Comparison of ENCODE assay signal across 8 mouse cellular contexts in genomic region chr5:53326023-53326422, GRCm38 (mm10). TPM values are rescaled to one million over a fixed set of nuclear protein-coding genes. Genes with fewer than 3 reads are reported as not detected.
DNase-seq lines count a peak whose midpoint lies in the region; ATAC-seq and TF ChIP-seq lines count a peak whose summit lies in the region.

No protein-coding gene starts in this region.

- peak; percentile 59 to 60 for DNase-seq in B cell, adult 2 months
- DNase-seq in adrenal gland, postnatal 14 days, result peak; percentile 87
- peak; percentile 85 for DNase-seq in embryonic facial prominence, embryonic 11.5 days (ENCODE audit: low spot score)
- peak; percentile 67 for DNase-seq in splenic B cell, adult 2 months (ENCODE audit: low read depth, low spot score)

- no peak overlapping the region for H3K4me3 ChIP-seq in embryonic facial prominence, embryonic 11.5 days (ENCODE audit: low read depth, low read length)
- H3K4me3 ChIP-seq in kidney, embryonic 14.5 days (ENCODE audit: low read length), result no peak overlapping the region
- no peak overlapping the region for H3K4me3 ChIP-seq in limb, embryonic 13.5 days
- H3K4me3 ChIP-seq in myocyte, result no peak overlapping the region

- no peaks in the 10 kb centered on the region for H3K4me1 ChIP-seq in embryonic facial prominence, embryonic 11.5 days (ENCODE audit: control insufficient read depth, insufficient read depth, low read length)
- peaks cover 4% of the 10 kb centered on the region for H3K4me1 ChIP-seq in kidney, embryonic 14.5 days (ENCODE audit: control insufficient read depth, insufficient read depth, low read length)
- H3K4me1 ChIP-seq in limb, embryonic 13.5 days, result peaks cover 24% of the 10 kb centered on the region

- no peaks in the 10 kb centered on the region for H3K27me3 ChIP-seq in embryonic facial prominence, embryonic 11.5 days (ENCODE audit: control insufficient read depth, insufficient read depth, low read length)
- H3K27me3 ChIP-seq in kidney, embryonic 14.5 days (ENCODE audit: control insufficient read depth, insufficient read depth, low read length), result no peaks in the 10 kb centered on the region
- H3K27me3 ChIP-seq in limb, embryonic 13.5 days, result peaks cover 11% of the 10 kb centered on the region; the same call in 1 of the 2 replicates
- H3K27me3 ChIP-seq in myocyte (ENCODE audit: control insufficient read depth, insufficient read depth, insufficient read length), result peaks cover 59% of the 10 kb centered on the region
- H3K27me3 ChIP-seq in splenic B cell, adult 2 months (ENCODE audit: control insufficient read depth, insufficient read depth, low read length, poor library complexity, severe bottlenecking), result no peaks in the 10 kb centered on the region

- H3K9ac ChIP-seq in embryonic facial prominence, embryonic 11.5 days (replicated peaks; ENCODE audit: low read length), result no peak overlapping the region
- H3K9ac ChIP-seq in kidney, embryonic 14.5 days (ENCODE audit: low read depth, low read length), result no peak overlapping the region
- H3K9ac ChIP-seq in limb, embryonic 13.5 days, result peak overlapping the region; percentile 40; the same call in 1 of the 2 replicates

- H3K36me3 ChIP-seq in embryonic facial prominence, embryonic 11.5 days (replicated peaks; ENCODE audit: control insufficient read depth, insufficient read depth, low read depth, low read length), result no peaks in the 10 kb centered on the region
- H3K36me3 ChIP-seq in kidney, embryonic 14.5 days (ENCODE audit: control insufficient read depth, insufficient read depth, low read length), result no peaks in the 10 kb centered on the region
- H3K36me3 ChIP-seq in limb, embryonic 13.5 days, result no peaks in the 10 kb centered on the region
- no peaks in the 10 kb centered on the region for H3K36me3 ChIP-seq in myocyte (ENCODE audit: control insufficient read depth, insufficient read depth)
- H3K36me3 ChIP-seq in splenic B cell, adult 2 months (ENCODE audit: control insufficient read depth, insufficient read depth, low read length, poor library complexity, severe bottlenecking), result no peaks in the 10 kb centered on the region

- no peak for ATAC-seq in embryonic facial prominence, embryonic 11.5 days (replicated peaks; ENCODE audit: insufficient number of reproducible peaks, low FRiP score, low TSS enrichment, low read depth)
- peak; percentile 97 for ATAC-seq in granulocyte monocyte progenitor cell, adult 5-6 weeks (replicated peaks; ENCODE audit: poor library complexity, severe bottlenecking)
- peak; percentile 76; the same call in 1 of the 2 replicates for ATAC-seq in kidney, embryonic 14.5 days (ENCODE audit: low FRiP score, low TSS enrichment)
- peak; percentile 66; the same call in 1 of the 2 replicates for ATAC-seq in limb, embryonic 13.5 days (ENCODE audit: low FRiP score, low read depth)

- no peaks in the 10 kb centered on the region for H3K9me3 ChIP-seq in embryonic facial prominence, embryonic 11.5 days (replicated peaks; ENCODE audit: control insufficient read depth, low read length)
- H3K9me3 ChIP-seq in kidney, embryonic 14.5 days (ENCODE audit: control insufficient read depth, low read length), result no peaks in the 10 kb centered on the region
- no peaks in the 10 kb centered on the region for H3K9me3 ChIP-seq in limb, embryonic 13.5 days

- no peak for TF ChIP-seq POLR2A in myocyte (IDR thresholded peaks at IDR 0.05; ENCODE audit: insufficient read length, low read depth)

- H3K79me2 ChIP-seq in myocyte (ENCODE audit: control insufficient read depth, insufficient read depth), result no peaks in the 10 kb centered on the region

- no peak overlapping the region for H3K4me2 ChIP-seq in embryonic facial prominence, embryonic 11.5 days (ENCODE audit: low read depth, low read length)
- H3K4me2 ChIP-seq in kidney, embryonic 14.5 days (replicated peaks; ENCODE audit: low read depth, low read length), result no peak overlapping the region
- H3K4me2 ChIP-seq in limb, embryonic 13.5 days (replicated peaks), result peak overlapping the region; percentile 27
- H3K4me2 ChIP-seq in myocyte (ENCODE audit: low read depth), result peak overlapping the region; percentile 30

- H3ac ChIP-seq in myocyte (ENCODE audit: control insufficient read depth, insufficient read length), result no peak overlapping the region

- 4% methylated on average over 8 of the region's 8 CpGs for WGBS in embryonic facial prominence, embryonic 11.5 days
- WGBS in kidney, embryonic 14.5 days, result 1% methylated on average over 8 of the region's 8 CpGs
- WGBS in limb, embryonic 13.5 days, result 2% methylated on average over 8 of the region's 8 CpGs

- H3K27ac ChIP-seq in embryonic facial prominence, embryonic 11.5 days (replicated peaks; ENCODE audit: low read depth, low read length), result no peak overlapping the region
- no peak overlapping the region for H3K27ac ChIP-seq in kidney, embryonic 14.5 days (ENCODE audit: low read depth, low read length)
- H3K27ac ChIP-seq in limb, embryonic 13.5 days, result no peak overlapping the region

TF ChIP-seq in myocyte, 11 proteins besides CTCF, POLR2A, EP300 and RAD21:
- TF ChIP-seq MYOD1 (IDR thresholded peaks at IDR 0.05; ENCODE audit: control insufficient read depth in 1 of 3, insufficient read length in 2 of 3, low read depth in 2 of 3), result no peak
- no peak for TF ChIP-seq TCF12 (IDR thresholded peaks at IDR 0.05; ENCODE audit: insufficient read depth, poor library complexity, severe bottlenecking)
- TF ChIP-seq REST (IDR thresholded peaks at IDR 0.05; ENCODE audit: insufficient read depth, insufficient read length), result no peak
- TF ChIP-seq TCF3 (IDR thresholded peaks at IDR 0.05; ENCODE audit: insufficient read length, low read depth), result no peak
- TF ChIP-seq MAX (IDR thresholded peaks at IDR 0.05; ENCODE audit: low read depth), result no peak
- TF ChIP-seq CEBPB (IDR thresholded peaks at IDR 0.05; ENCODE audit: insufficient read depth, poor library complexity, severe bottlenecking), result no peak
- TF ChIP-seq POLR2AphosphoS2 (IDR thresholded peaks at IDR 0.05; ENCODE audit: insufficient read length, low read depth), result no peak
- no peak for TF ChIP-seq E2F4 (IDR thresholded peaks at IDR 0.05; ENCODE audit: insufficient read depth)

RNA-seq across cellular contexts. Expression of gene Smim20, which starts 59.1 kb away (rescaled TPM):
- total RNA-seq in adrenal gland, postnatal 14 days (2021), result 63.7 and 65.9 TPM in 2 replicates
- 55.3 and 57.9 TPM in 2 replicates for polyA plus RNA-seq in embryonic facial prominence, embryonic 11.5 days (2014; fragmentation: Nextera tagmentation; extraction: Ambion mirVana)
- total RNA-seq in granulocyte monocyte progenitor cell, adult 5-6 weeks (2014; fragmentation: Nextera tagmentation), result 51.4 and 54.4 TPM in 2 replicates
- total RNA-seq in granulocyte monocyte progenitor cell, adult 5-6 weeks (2017), result 48.3 and 57.0 TPM in 2 replicates
- polyA plus RNA-seq in kidney, embryonic 14.5 days (2014; fragmentation: Nextera tagmentation; extraction: Ambion mirVana), result 91.7 and 106 TPM in 2 replicates
- 78.0 and 88.5 TPM in 2 replicates for polyA plus RNA-seq in limb, embryonic 13.5 days (2015; fragmentation: Nextera tagmentation; extraction: Ambion mirVana)
- polyA plus RNA-seq in myocyte (2012; fragmentation: generic; extraction: Trizol), result 78.0 TPM

Comparison
In these comparisons a context has a peak if more than half of its experiments do, and no peak if none do; other contexts are left out.
1. H3K4me2 ChIP-seq: peak in limb, embryonic 13.5 days (single experiment) and myocyte (single experiment); none in embryonic facial prominence, embryonic 11.5 days (single experiment) and kidney, embryonic 14.5 days (single experiment).
2. Peak in every context shown above with its lines, with median percentiles within 50 percentile points of each other: DNase-seq.